Mouse (Mus musculus): ENCODE measurements around the gene Nrxn3. TPM values are rescaled to one million over a fixed set of nuclear protein-coding genes. Genes with fewer than 3 reads are reported as not detected.

The Nrxn3 gene
- polyA plus RNA-seq, 1 experiment from 2014 or later: 0.31 TPM

DNA sequence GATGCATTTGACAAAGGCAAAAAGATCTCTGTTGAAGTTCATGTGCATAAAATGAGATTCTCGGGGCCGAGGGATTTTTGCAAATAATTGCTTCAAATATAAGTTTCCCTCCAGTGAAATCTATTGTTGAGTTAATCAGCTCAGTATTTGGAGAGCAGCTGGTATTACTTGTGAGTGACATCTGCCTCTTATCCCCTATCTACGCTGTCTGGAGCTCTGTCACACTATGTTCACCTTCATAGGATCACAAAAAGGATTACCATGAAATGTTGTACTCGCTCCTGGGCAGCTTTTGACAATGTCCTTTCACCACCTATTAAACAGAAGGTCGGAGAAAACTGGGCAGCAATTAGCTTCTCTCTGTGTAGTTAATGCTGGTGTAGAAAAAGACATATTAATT is 1259.8 kb downstream of the Nrxn3 start:
- no peaks in the 10 kb centered on the region for H3K4me1 ChIP-seq (ENCODE audit: control insufficient read depth, insufficient read depth, low read length)
- DNase-seq (ENCODE audit: low spot score) (no peak), ATAC-seq (ENCODE audit: insufficient number of reproducible peaks, low FRiP score, low TSS enrichment, low read depth) (no peak)
- H3K4me3 ChIP-seq (ENCODE audit: low read depth, low read length): no peak overlapping the region
- no peak overlapping the region for H3K27ac ChIP-seq (replicated peaks; ENCODE audit: low read depth, low read length)
- H3K9ac ChIP-seq (ENCODE audit: low read length): no peak overlapping the region
- H3K36me3 ChIP-seq (ENCODE audit: control insufficient read depth, insufficient read depth, low read length): no peaks in the 10 kb centered on the region
- 84% methylated on average over 5 of the region's 5 CpGs for WGBS
- H3K4me2 ChIP-seq (ENCODE audit: low read depth, severe bottlenecking): no peak overlapping the region
- no peaks in the 10 kb centered on the region for H3K9me3 ChIP-seq (ENCODE audit: control insufficient read depth, low read length)
- no peaks in the 10 kb centered on the region for H3K27me3 ChIP-seq (ENCODE audit: control insufficient read depth, insufficient read depth, low read length)

DNA sequence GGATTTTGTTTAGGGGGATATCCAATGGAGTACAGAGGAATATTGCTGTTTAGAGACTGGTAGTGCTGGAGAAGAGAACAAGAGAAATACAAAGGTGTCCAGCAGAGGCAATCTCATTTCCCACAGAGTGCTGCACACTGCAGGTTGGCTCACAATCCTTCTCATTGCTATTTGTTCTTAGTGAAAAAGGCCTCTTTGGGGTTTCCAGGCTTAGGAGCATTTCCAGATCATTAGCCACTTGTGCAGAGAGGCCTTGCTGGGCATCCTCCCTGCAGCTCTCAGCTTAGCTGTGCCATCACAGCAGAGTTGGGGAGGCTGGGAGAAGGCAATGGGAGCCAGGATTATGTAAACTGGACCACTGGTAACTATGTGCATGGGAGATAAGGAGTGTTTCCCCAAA is 1260.7 kb downstream of the Nrxn3 start:
- Histone ChIP-seq H3K4me2 (ENCODE audit: low read depth, severe bottlenecking) (no peak overlapping the region), H3K4me1 (ENCODE audit: control insufficient read depth, insufficient read depth, low read length) (no peaks in the 10 kb centered on the region), H3K27ac (replicated peaks; ENCODE audit: low read depth, low read length) (no peak overlapping the region), H3K27me3 (ENCODE audit: control insufficient read depth, insufficient read depth, low read length) (no peaks in the 10 kb centered on the region), H3K36me3 (ENCODE audit: control insufficient read depth, insufficient read depth, low read length) (no peaks in the 10 kb centered on the region), H3K9ac (ENCODE audit: low read length) (no peak overlapping the region), H3K4me3 (ENCODE audit: low read depth, low read length) (no peak overlapping the region), H3K9me3 (ENCODE audit: control insufficient read depth, low read length) (no peaks in the 10 kb centered on the region)
- no peak for ATAC-seq (ENCODE audit: insufficient number of reproducible peaks, low FRiP score, low TSS enrichment, low read depth)
- no peak for DNase-seq (ENCODE audit: low spot score)

DNA sequence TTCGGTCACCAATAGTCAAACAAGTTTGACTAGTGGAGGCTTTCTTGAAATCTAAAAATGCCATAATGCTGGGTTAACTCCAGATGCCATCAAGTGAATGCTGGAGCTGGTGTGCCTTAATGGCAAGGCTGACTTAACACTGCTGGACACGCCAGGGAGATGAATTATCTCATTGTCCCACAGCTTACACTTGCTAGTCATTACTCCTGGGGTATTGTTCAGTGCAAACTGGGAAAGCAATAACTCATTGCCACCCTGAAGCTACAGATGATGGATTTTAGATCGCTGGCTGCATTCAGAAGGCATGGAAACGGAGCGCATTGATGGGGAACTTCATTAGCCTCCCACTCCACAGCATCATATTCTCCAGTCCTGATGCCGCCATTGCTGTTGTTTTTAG is 1263.5 kb downstream of the Nrxn3 start:
- H3K4me3 ChIP-seq (ENCODE audit: low read depth, low read length): no peak overlapping the region
- no peaks in the 10 kb centered on the region for H3K27me3 ChIP-seq (ENCODE audit: control insufficient read depth, insufficient read depth, low read length)
- no peak for ATAC-seq (ENCODE audit: insufficient number of reproducible peaks, low FRiP score, low TSS enrichment, low read depth)
- no peak overlapping the region for H3K9ac ChIP-seq (ENCODE audit: low read length)
- H3K36me3 ChIP-seq (ENCODE audit: control insufficient read depth, insufficient read depth, low read length): no peaks in the 10 kb centered on the region
- no peak overlapping the region for H3K4me2 ChIP-seq (ENCODE audit: low read depth, severe bottlenecking)
- no peak overlapping the region for H3K27ac ChIP-seq (replicated peaks; ENCODE audit: low read depth, low read length)
- no peaks in the 10 kb centered on the region for H3K9me3 ChIP-seq (ENCODE audit: control insufficient read depth, low read length)
- 88% methylated on average over 6 of the region's 6 CpGs for WGBS
- no peaks in the 10 kb centered on the region for H3K4me1 ChIP-seq (ENCODE audit: control insufficient read depth, insufficient read depth, low read length)
- DNase-seq (ENCODE audit: low spot score): no peak

DNA sequence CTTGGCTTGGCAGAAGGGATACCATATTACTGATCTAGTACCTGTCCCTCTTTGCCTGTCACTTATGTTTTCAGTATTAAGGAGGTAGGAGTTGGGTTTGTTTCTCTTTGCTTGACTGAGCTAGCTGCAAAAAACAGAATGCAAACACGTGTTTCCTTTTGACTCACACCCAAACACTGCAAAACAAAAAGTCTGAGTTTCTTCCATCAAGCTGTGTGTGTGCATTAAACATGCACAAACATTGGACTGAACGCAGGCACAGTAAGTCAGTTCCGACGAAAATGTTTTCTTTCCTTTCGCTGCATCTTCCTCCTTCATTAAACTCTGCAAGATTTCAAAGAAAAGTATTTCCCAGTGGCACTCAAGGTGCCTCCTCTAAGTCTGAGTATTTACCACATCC is 1270.6 kb downstream of the Nrxn3 start:
- Histone ChIP-seq H3K4me3 (ENCODE audit: low read depth, low read length) (no peak overlapping the region), H3K4me2 (ENCODE audit: low read depth, severe bottlenecking) (no peak overlapping the region), H3K36me3 (ENCODE audit: control insufficient read depth, insufficient read depth, low read length) (no peaks in the 10 kb centered on the region), H3K9me3 (ENCODE audit: control insufficient read depth, low read length) (no peaks in the 10 kb centered on the region), H3K4me1 (ENCODE audit: control insufficient read depth, insufficient read depth, low read length) (no peaks in the 10 kb centered on the region), H3K27me3 (ENCODE audit: control insufficient read depth, insufficient read depth, low read length) (no peaks in the 10 kb centered on the region), H3K27ac (replicated peaks; ENCODE audit: low read depth, low read length) (no peak overlapping the region), H3K9ac (ENCODE audit: low read length) (no peak overlapping the region)
- 90% methylated on average over 5 of the region's 5 CpGs for WGBS
- ATAC-seq (ENCODE audit: insufficient number of reproducible peaks, low FRiP score, low TSS enrichment, low read depth): no peak
- DNase-seq (ENCODE audit: low spot score): no peak

DNA sequence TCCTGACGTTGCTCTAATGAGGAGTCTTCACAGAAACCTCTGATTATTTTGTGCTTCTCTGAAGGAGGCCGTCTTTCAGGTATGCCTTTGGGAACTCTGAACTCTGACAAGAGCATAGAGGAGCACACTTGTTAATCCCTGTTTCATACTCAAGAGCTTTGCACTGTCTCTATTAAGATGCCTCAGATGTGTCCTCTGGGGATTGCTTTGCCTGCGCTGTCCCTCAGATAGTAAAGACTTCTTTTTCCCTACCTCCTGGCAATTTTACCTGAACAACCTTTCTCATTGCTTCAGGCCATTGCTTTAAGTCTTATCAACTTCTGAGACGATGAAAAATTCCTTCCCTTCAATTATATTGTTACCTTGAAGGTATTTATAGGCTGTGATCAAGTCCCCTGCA is 1272.7 kb downstream of the Nrxn3 start:
- Histone ChIP-seq H3K36me3 (ENCODE audit: control insufficient read depth, insufficient read depth, low read length) (no peaks in the 10 kb centered on the region), H3K27me3 (ENCODE audit: control insufficient read depth, insufficient read depth, low read length) (no peaks in the 10 kb centered on the region), H3K4me1 (ENCODE audit: control insufficient read depth, insufficient read depth, low read length) (no peaks in the 10 kb centered on the region), H3K9ac (ENCODE audit: low read length) (no peak overlapping the region), H3K27ac (replicated peaks; ENCODE audit: low read depth, low read length) (no peak overlapping the region), H3K4me2 (ENCODE audit: low read depth, severe bottlenecking) (no peak overlapping the region), H3K4me3 (ENCODE audit: low read depth, low read length) (no peak overlapping the region), H3K9me3 (ENCODE audit: control insufficient read depth, low read length) (no peaks in the 10 kb centered on the region)
- DNase-seq (ENCODE audit: low spot score) (no peak), ATAC-seq (ENCODE audit: insufficient number of reproducible peaks, low FRiP score, low TSS enrichment, low read depth) (no peak)
- 80% methylated on average over 4 of the region's 4 CpGs for WGBS

DNA sequence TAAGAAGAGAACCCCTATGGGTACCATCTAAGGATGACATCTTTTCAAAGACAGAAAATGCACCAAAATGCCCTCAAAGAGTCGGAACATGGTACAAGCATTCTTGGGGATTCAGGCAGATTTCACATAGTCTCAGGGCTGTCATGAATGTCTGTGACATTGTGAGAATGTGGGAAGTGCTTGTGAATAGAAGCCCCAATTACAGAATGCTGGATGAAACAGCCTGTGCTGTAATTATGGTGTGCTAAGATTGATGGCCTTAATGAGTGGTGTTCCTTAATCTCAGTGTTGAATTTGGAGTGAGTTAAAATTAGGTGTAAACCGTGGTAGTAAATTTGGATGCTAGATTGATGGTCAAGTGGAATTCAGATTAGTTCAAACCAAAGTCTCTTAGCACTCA is 1287.6 kb downstream of the Nrxn3 start:
- ATAC-seq (ENCODE audit: insufficient number of reproducible peaks, low FRiP score, low TSS enrichment, low read depth) (no peak), DNase-seq (ENCODE audit: low spot score) (no peak)
- WGBS: 80% methylated on average over 2 of the region's 2 CpGs
- Histone ChIP-seq H3K27ac (replicated peaks; ENCODE audit: low read depth, low read length) (no peak overlapping the region), H3K9me3 (ENCODE audit: control insufficient read depth, low read length) (no peaks in the 10 kb centered on the region), H3K4me1 (ENCODE audit: control insufficient read depth, insufficient read depth, low read length) (no peaks in the 10 kb centered on the region), H3K4me3 (ENCODE audit: low read depth, low read length) (no peak overlapping the region), H3K4me2 (ENCODE audit: low read depth, severe bottlenecking) (no peak overlapping the region), H3K36me3 (ENCODE audit: control insufficient read depth, insufficient read depth, low read length) (no peaks in the 10 kb centered on the region), H3K27me3 (ENCODE audit: control insufficient read depth, insufficient read depth, low read length) (no peaks in the 10 kb centered on the region), H3K9ac (ENCODE audit: low read length) (no peak overlapping the region)

DNA sequence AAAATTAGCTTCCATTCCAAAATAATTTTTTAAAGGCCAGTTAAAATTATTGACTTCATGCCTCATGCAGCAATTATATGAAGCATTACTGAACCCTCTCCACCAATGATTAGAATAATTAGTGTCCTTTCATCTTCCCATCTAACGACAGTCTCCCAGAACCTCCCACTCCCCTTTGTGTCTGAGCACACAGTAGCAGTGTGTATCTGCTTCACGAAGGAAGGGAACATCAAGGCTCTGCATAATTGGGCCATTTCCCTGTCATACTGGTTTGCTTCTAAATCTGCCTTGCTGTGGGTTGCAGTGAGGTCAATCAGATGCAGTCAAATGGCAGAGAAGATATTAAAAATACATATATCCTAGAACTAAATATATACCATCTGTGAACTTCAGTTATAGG is 1291.3 kb downstream of the Nrxn3 start:
- WGBS: 35% methylated on average over 2 of the region's 2 CpGs
- no peaks in the 10 kb centered on the region for H3K36me3 ChIP-seq (ENCODE audit: control insufficient read depth, insufficient read depth, low read length)
- ATAC-seq (ENCODE audit: insufficient number of reproducible peaks, low FRiP score, low TSS enrichment, low read depth): no peak

DNA sequence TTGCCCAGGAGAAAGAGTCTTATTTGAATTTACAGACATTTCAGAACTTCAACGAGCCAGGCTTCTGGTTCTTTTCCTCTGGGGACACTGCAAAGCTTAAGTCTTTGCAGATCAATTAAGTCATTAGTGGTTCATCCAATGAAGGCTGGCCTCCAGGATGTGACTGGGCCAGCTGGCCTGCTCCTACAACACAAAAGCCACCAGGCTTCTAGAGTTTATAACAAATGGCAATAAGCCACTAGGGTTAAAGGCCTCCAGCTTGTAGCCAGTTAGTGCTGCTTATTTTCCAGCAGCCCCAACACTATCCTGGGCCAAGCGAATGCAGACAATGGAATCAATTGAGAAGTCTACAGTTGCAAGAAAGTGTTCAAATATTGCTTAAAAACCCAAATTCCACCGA is 1304.3 kb downstream of the Nrxn3 start:
- DNase-seq (ENCODE audit: low spot score) (no peak), ATAC-seq (ENCODE audit: insufficient number of reproducible peaks, low FRiP score, low TSS enrichment, low read depth) (no peak)
- Histone ChIP-seq H3K4me1 (ENCODE audit: control insufficient read depth, insufficient read depth, low read length) (no peaks in the 10 kb centered on the region), H3K4me2 (ENCODE audit: low read depth, severe bottlenecking) (no peak overlapping the region), H3K9ac (ENCODE audit: low read length) (no peak overlapping the region), H3K27me3 (ENCODE audit: control insufficient read depth, insufficient read depth, low read length) (no peaks in the 10 kb centered on the region), H3K9me3 (ENCODE audit: control insufficient read depth, low read length) (no peaks in the 10 kb centered on the region), H3K27ac (replicated peaks; ENCODE audit: low read depth, low read length) (no peak overlapping the region), H3K4me3 (ENCODE audit: low read depth, low read length) (no peak overlapping the region), H3K36me3 (ENCODE audit: control insufficient read depth, insufficient read depth, low read length) (no peaks in the 10 kb centered on the region)
- WGBS: 57% methylated on average over 3 of the region's 3 CpGs

More for the DNA sequence above, 1291.3 kb downstream of the Nrxn3 start:
- no peaks in the 10 kb centered on the region for H3K4me1 ChIP-seq (ENCODE audit: control insufficient read depth, insufficient read depth, low read length)
- no peak overlapping the region for H3K27ac ChIP-seq (replicated peaks; ENCODE audit: low read depth, low read length)
- no peak for DNase-seq (ENCODE audit: low spot score)
- no peak overlapping the region for H3K9ac ChIP-seq (ENCODE audit: low read length)
- H3K4me3 ChIP-seq (ENCODE audit: low read depth, low read length): no peak overlapping the region
- H3K4me2 ChIP-seq (ENCODE audit: low read depth, severe bottlenecking): no peak overlapping the region
- H3K9me3 ChIP-seq (ENCODE audit: control insufficient read depth, low read length): no peaks in the 10 kb centered on the region
- no peaks in the 10 kb centered on the region for H3K27me3 ChIP-seq (ENCODE audit: control insufficient read depth, insufficient read depth, low read length)

DNA sequence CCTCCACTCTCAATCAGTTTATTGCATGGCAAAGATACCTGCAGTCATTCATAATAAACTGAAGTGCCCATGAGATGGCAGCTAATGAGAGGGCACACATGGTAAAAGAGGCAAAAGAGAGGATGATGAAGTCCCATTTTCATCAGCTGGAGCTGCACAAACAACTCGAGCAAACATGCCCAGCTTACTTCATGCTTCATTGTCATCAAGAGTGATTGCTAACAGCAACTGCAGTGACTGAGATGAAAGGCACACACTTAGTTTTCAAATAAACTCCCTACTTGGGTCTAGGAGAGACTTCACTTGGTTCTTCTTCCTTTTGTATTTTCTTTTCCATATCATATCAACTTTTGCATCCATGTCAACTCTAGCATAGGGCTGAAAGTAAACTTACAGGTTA is 1318.4 kb downstream of the Nrxn3 start:
- Histone ChIP-seq H3K27me3 (ENCODE audit: control insufficient read depth, insufficient read depth, low read length) (no peaks in the 10 kb centered on the region), H3K4me1 (ENCODE audit: control insufficient read depth, insufficient read depth, low read length) (no peaks in the 10 kb centered on the region), H3K9ac (ENCODE audit: low read length) (no peak overlapping the region), H3K9me3 (ENCODE audit: control insufficient read depth, low read length) (no peaks in the 10 kb centered on the region), H3K4me2 (ENCODE audit: low read depth, severe bottlenecking) (no peak overlapping the region), H3K4me3 (ENCODE audit: low read depth, low read length) (no peak overlapping the region), H3K36me3 (ENCODE audit: control insufficient read depth, insufficient read depth, low read length) (no peaks in the 10 kb centered on the region), H3K27ac (replicated peaks; ENCODE audit: low read depth, low read length) (no peak overlapping the region)
- no peak for ATAC-seq (ENCODE audit: insufficient number of reproducible peaks, low FRiP score, low TSS enrichment, low read depth)
- WGBS: 58% methylated on average over 1 of the region's 1 CpGs
- DNase-seq (ENCODE audit: low spot score): no peak
